Mouse (Mus musculus): Measurements from ENCODE around the gene Ptgir. TPM values are rescaled to one million over a fixed set of nuclear protein-coding genes. Genes with fewer than 3 reads are reported as not detected.
A peak's percentile ranks its signal among the peaks of the same experiment; 100 is the strongest.

Ptgir gene
- polyA plus RNA-seq, 1 experiment from 2014 or later, result 2.8 TPM

DNA sequence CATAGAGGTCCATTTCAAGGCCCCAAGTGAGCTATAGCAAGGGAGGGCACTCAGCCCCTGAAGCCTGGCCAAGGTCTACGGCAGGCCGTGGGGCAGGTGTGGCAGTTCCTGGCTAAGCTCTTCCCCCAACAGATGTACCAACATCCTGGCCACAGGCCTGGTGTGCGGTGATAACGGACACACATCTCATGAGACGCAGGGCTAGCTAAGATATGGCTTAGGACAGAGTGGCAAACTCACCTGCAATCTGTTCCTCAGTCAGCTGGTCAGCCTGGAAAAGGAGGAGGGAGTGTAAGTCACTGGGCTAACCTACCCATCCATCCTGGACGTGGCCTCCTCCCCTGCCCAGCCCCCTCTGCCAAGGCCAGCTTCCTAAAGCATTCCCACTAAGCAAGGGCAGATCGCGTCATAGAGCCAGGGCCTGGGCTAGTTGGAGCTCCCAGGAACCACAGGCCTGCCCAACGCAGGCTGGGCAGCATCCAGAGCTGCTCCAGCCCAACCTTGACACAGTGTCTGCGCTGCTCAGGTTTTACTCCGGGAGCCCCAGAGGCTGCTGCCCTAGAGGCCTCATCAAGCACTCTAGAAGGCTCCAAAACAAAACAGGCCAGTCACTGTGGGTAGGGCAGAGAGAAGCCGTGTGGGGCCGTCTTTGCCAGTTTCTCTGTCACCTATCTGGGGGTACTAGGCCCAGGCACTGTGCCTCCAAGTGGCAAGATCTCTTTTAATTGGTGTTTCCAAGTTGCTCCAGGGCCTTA, 13.3 kb downstream of the Ptgir start:
- Histone ChIP-seq H3K9ac (peak overlapping the region; percentile 34; the same call in 1 of the 2 replicates), H3K36me3 (peaks cover 40% of the 10 kb centered on the region), H3K4me3 (replicated peaks) (0 out of 2 replicates have a peak overlapping the region, but pooled peaks have one; percentile 2), H3K4me2 (replicated peaks) (peak overlapping the region; percentile 30), H3K27me3 (replicated peaks) (no peaks in the 10 kb centered on the region), H3K4me1 (replicated peaks) (peaks cover 36% of the 10 kb centered on the region), H3K9me3 (no peaks in the 10 kb centered on the region), H3K27ac (no peak overlapping the region)
- no peak for ATAC-seq
- 71% methylated on average over 13 of the region's 13 CpGs for WGBS

DNA sequence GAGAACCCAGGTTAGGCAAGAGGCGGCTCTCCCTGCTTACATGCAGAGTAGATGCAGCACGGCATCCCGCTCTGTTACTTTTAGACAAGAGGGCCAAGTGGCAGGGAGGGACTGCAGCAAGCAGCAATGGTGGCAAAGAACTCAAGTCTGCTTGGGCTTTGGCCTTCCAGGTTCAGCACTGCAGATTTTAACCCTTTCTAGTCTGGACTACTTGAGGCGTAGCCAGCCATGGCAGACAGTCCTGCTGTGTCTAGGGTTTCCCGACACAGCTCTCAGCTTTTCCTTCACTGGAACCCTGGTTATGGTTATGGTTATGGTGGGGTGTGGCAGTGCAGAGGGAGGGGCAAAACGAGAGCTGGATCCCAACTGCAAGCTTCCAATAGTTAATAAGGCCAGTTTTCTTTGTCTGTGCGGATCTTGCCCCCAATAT, 13.9 kb downstream of the Ptgir start:
- no peaks in the 10 kb centered on the region for H3K9me3 ChIP-seq
- H3K4me2 ChIP-seq (replicated peaks), result peak overlapping the region; percentile 30
- peaks cover 34% of the 10 kb centered on the region for H3K36me3 ChIP-seq
- 0 out of 2 replicates have a peak overlapping the region, but pooled peaks have one; percentile 2 for H3K4me3 ChIP-seq (replicated peaks)
- H3K27me3 ChIP-seq (replicated peaks), result no peaks in the 10 kb centered on the region
- WGBS, result 68% methylated on average over 7 of the region's 7 CpGs
- peaks cover 36% of the 10 kb centered on the region for H3K4me1 ChIP-seq (replicated peaks)
- ATAC-seq, result no peak
- H3K9ac ChIP-seq, result 0 out of 2 replicates have a peak overlapping the region, but pooled peaks have one; percentile 34
- no peak overlapping the region for H3K27ac ChIP-seq

DNA sequence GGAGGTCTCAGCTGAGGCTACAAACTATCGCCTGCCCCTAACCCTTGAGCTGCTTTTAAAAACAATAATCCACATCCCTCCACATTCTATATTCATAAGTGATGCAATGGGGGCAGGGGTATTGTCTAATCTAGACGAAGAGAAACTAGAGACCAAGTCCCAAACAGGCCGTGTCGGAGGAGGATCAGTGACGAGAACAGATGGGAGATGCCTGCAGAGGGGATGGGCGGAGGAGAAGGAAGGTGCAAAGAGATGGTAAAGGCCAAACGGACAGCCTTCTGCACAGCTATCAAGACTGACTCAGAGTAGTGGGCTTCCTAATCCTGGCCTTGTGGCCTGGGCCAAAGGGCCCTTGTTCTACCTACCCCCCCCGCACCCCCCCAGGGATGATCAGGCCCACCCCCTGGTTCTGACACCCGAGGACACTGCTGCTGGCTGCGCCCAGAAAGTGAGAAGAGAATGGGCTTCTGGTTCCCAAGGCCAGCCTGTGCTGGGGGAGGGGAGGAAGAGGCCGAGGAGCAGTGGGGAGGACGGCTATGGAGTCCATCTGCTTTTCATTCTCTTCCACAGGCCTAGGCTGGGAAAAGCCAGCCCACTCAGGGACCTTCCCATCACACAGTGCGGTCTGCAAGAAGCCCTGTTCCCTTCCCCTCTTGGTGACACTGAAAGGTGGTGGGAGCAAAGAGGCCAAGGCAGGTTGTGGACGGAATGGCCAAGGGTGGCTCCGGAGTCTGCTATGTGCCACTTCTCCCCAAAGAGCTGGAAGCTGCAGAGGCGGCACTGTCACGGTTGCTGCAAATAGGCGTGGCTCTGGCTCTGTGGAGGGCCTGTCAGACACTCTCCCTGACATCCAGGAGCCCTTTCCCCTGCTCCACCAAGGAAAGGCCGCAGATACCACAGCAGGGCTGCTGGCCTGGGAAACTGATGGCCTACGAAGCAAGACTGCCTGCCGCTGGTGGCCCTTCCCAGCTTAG, 14.8 kb downstream of the Ptgir start:
- Histone ChIP-seq H3K9ac (peak overlapping the region; percentile 97), H3K4me3 (replicated peaks) (peak overlapping the region; percentile 94), H3K36me3 (peaks cover 26% of the 10 kb centered on the region), H3K4me2 (replicated peaks) (peak overlapping the region; percentile 69), H3K27me3 (replicated peaks) (no peaks in the 10 kb centered on the region), H3K4me1 (replicated peaks) (peaks cover 36% of the 10 kb centered on the region), H3K27ac (peak overlapping the region; percentile 96), H3K9me3 (no peaks in the 10 kb centered on the region)
- ATAC-seq, result no peak
- WGBS, result 43% methylated on average over 21 of the region's 21 CpGs

DNA sequence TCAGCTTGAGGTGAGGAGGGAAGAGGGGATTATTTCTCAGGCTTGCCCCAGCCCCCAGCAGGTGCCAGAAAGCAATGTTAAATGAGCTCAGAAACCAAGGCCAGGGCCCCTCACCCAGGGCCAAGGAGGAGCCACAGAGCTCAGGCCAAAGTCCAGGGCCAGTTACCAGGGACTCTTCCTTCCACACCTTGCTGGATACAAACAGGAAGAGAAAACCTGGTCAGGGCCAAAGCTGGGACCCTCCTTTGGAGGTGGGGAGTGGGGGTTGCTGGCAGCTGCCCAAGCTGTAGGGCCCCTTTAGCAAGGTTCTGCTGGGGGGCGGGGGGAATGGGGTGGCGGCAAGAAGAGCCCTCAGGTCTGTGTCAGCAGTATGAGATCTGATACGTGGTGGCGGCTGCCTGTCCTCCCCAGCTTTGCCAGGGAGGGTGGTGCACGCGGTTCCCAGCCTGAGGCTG, 15.6 kb downstream of the Ptgir start:
- Histone ChIP-seq H3K4me3 (replicated peaks) (peak overlapping the region; percentile 94), H3K9me3 (no peaks in the 10 kb centered on the region), H3K9ac (peak overlapping the region; percentile 97), H3K36me3 (peaks cover 18% of the 10 kb centered on the region), H3K27me3 (replicated peaks) (no peaks in the 10 kb centered on the region), H3K4me1 (replicated peaks) (peaks cover 36% of the 10 kb centered on the region), H3K4me2 (replicated peaks) (peak overlapping the region; percentile 69), H3K27ac (peak overlapping the region; percentile 96)
- ATAC-seq, result peak; percentile 39
- 31% methylated on average over 6 of the region's 6 CpGs for WGBS

DNA sequence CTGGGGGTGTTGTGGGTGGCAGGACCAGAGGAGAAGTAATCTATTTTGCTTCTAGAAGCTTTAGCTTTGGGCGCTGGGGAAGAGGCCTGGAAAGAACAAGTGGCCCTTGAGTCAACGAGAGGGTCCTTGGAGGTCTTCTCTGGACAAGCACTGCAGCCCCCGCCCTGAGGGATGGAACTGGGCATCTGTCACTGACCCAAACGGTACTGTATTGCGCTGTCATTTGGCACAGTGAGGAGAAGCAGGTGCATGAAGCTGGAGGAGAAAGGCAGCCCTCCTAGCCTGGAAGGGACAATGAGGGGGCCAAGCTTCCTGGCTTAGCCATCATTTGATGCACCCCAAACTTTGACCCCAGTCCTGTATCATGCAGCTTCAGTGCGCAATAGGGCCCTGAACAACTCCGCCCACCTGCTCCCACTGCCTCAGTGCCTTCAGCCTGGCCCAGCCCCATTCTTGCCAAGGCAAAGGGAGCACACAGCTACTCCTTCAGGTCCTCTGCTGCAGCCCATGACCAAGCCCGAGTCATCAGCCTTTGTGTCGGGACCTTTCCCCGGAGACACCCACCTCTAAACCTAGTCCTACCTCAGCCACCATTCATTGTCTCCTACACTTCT, 16.2 kb downstream of the Ptgir start:
- Histone ChIP-seq H3K36me3 (peaks cover 13% of the 10 kb centered on the region), H3K4me1 (replicated peaks) (peaks cover 36% of the 10 kb centered on the region), H3K27me3 (replicated peaks) (no peaks in the 10 kb centered on the region), H3K9ac (peak overlapping the region; percentile 97), H3K4me2 (replicated peaks) (peak overlapping the region; percentile 69), H3K27ac (peak overlapping the region; percentile 96), H3K4me3 (replicated peaks) (peak overlapping the region; percentile 94), H3K9me3 (no peaks in the 10 kb centered on the region)
- ATAC-seq, result peak; percentile 21
- WGBS, result 34% methylated on average over 10 of the region's 10 CpGs

DNA sequence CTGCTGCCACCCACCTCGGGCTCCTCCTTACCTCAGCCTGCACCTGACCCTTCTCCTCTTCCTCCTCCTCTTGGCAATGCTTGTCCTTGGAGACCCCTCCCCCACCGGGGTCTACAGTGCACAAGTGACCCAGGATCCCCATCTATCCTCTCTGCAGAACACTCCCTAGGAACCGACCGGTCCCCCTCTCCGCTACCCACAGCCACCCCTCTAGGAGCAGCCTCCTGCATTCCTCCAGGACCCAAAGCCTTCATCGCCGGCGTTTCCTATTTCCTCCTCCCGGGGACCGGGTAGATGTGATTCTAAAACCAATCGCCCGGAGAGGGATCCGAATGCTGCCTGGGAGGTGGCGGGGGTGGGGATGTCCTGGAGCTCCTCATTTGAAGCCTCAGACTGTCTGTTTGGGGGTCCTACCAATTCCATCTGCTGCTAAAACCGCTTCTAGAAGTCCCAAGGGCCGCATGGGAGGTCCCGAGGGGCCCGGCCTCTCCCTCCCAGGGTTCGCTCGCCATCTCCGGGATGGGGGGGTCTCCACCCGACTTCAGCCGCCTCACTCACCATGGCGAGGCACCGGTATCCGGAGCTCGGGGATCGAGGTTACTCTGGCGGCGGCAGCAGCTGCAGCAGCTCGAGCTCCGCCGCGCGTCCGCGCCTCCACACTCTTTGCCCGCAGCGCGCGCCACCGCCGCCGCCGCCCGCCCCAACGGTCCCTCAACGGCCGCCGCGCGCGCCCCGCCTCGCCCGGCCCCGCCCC, 17.2 kb downstream of the Ptgir start:
- peak overlapping the region; percentile 69 for H3K4me2 ChIP-seq (replicated peaks)

DNA sequence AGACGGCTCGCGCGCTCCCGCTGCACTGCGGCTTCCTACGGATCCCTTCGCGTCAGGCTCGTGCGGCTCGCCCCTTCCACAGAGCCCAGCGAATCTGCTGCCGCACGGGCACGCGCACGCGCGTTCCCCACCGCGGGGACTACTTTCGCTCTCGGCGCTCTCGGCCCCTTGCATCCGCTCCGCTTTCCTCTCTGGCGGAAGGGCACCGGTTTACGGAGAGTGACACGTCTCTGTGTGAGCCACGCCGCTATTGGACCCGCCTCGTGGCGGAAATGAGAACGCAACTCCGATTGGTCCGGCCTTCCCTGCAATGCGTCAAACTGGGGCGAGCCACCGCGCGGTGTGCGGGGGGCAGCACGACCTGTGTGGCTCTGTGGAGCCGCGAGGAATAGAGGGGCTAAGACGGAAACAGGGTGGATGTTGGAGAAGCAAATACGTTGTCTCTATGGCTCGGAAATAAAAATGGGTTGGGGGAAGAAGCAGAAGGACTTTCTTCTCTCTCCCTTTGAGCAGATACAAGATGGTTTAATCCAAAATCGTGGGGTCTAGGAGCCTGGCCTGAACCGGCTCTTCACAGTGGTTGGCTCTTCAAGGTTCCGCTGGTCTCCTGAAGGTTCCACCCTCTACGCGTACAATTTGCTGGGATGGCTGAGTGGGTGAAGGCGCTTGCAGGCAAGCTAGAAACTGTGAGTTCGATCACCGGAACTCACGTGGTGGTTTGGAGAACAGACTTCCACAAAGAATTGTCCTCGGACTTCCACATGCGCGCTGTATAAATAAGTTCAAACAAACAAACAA, 17.9 kb downstream of the Ptgir start, which contains the start of gene Calm3:
Gene Calm3 (minus strand): TSS at position 78 of the 798 bp plus-strand sequence.
- peak within 1 kb of the TSS; percentile 97 for H3K9ac ChIP-seq
- peak; percentile 92 for ATAC-seq
- H3K36me3 ChIP-seq, result no peaks in the 10 kb centered on the region
- peaks cover 35% of the 10 kb centered on the region for H3K4me1 ChIP-seq (replicated peaks)
- H3K4me2 ChIP-seq (replicated peaks), result peak within 1 kb of the TSS; percentile 69
- peak within 1 kb of the TSS; percentile 96 for H3K27ac ChIP-seq
- H3K27me3 ChIP-seq (replicated peaks), result no peaks in the 10 kb centered on the region
- 2% methylated on average over 64 of the region's 64 CpGs for WGBS
- H3K9me3 ChIP-seq, result no peaks in the 10 kb centered on the region
- peak within 1 kb of the TSS; percentile 94 for H3K4me3 ChIP-seq (replicated peaks)

More for the DNA sequence above, 17.2 kb downstream of the Ptgir start:
- H3K9me3 ChIP-seq, result no peaks in the 10 kb centered on the region
- peak overlapping the region; percentile 94 for H3K4me3 ChIP-seq (replicated peaks)
- H3K9ac ChIP-seq, result peak overlapping the region; percentile 97
- H3K4me1 ChIP-seq (replicated peaks), result peaks cover 36% of the 10 kb centered on the region
- under 1% methylated on average over 57 of the region's 57 CpGs for WGBS
- ATAC-seq, result no peak
- H3K27ac ChIP-seq, result peak overlapping the region; percentile 96
- no peaks in the 10 kb centered on the region for H3K27me3 ChIP-seq (replicated peaks)
- H3K36me3 ChIP-seq, result peaks cover 3% of the 10 kb centered on the region

DNA sequence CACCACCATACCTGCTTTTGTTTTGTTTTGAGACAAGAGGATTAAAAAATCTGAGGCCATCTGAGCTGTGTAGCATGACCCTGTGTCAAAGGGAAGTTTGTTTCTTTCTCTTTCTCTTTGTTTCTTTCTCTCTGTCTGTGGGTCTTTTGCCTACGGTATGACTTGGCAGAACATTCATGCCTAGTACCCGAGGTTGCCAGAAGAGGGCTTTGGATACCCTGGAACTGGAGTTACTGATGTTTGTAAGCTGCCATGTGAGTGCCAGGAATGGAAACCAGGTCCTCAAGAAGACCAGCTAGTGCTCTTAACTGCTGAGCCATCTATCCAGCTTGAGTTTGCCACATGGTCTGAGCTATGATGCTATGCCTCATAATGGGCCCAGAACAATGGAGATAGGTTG, 22.1 kb downstream of the Ptgir start:
- H3K4me3 ChIP-seq (replicated peaks), result no peak overlapping the region
- 56% methylated on average over 2 of the region's 2 CpGs for WGBS

DNA sequence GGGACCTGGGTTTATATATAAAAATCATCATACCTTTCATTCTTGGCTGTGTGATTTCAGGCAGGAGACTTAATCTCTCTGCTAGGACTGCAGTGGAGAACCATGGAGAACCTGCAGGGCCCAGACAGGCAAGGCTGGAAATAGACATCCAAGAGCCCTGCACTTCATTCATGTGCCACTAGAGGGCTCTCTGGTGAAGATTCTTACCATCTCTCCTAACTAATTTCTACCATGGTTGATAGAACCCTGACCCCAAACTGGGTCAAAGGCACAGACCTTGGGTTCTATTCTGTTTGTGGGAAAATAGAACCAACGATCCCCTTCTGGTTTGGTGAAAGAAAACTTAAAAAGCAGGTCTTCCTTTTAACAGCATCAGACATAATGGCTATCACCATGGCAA, 24.6 kb downstream of the Ptgir start:
- ATAC-seq, result peak; percentile 15; the same call in 1 of the 2 replicates
- H3K9me3 ChIP-seq, result no peaks in the 10 kb centered on the region
- H3K27me3 ChIP-seq (replicated peaks), result no peaks in the 10 kb centered on the region
- 15% methylated on average over 1 of the region's 1 CpGs for WGBS
- H3K4me2 ChIP-seq (replicated peaks), result no peak overlapping the region
- no peak overlapping the region for H3K4me3 ChIP-seq (replicated peaks)
- no peaks in the 10 kb centered on the region for H3K36me3 ChIP-seq
- no peak overlapping the region for H3K27ac ChIP-seq
- H3K4me1 ChIP-seq (replicated peaks), result no peaks in the 10 kb centered on the region
- no peak overlapping the region for H3K9ac ChIP-seq

More for the DNA sequence above, 22.1 kb downstream of the Ptgir start:
- no peaks in the 10 kb centered on the region for H3K36me3 ChIP-seq
- no peaks in the 10 kb centered on the region for H3K9me3 ChIP-seq
- H3K27me3 ChIP-seq (replicated peaks), result no peaks in the 10 kb centered on the region
- no peak overlapping the region for H3K4me2 ChIP-seq (replicated peaks)
- no peak for ATAC-seq
- H3K4me1 ChIP-seq (replicated peaks), result no peaks in the 10 kb centered on the region
- H3K27ac ChIP-seq, result no peak overlapping the region
- no peak overlapping the region for H3K9ac ChIP-seq

DNA sequence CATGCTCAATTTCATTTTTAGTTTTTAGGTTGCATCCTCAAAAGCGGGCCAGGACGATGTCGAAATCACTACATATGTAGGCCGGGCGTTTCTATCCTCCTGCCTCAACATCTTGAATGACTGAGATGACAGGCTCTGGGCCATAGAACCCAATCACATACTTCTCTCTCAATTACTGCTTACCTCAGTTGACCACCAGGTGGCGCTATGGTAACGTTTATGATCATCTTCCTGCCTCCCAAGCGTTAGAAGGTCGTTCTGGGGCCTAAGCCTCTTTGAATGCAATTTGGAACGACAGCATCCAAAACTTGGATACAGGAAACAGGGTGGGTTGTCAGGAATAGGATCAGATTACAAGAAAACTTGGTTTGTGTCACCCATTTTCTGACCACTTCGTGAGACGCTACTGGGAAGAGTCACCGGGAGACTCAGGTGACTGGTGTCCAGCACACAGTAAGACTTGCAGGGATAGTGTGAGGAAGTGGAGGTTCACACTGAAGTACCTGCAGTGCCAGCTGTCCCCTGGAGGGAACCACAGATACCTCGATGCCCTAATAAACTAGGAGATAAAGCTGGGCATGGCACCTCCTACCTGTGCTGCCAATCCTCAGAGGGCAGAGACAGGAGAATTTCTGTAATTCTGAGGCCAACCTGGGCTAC, 25.8 kb downstream of the Ptgir start:
- Histone ChIP-seq H3K4me1 (replicated peaks) (no peaks in the 10 kb centered on the region), H3K9me3 (no peaks in the 10 kb centered on the region), H3K9ac (no peak overlapping the region), H3K27ac (no peak overlapping the region), H3K36me3 (no peaks in the 10 kb centered on the region), H3K4me3 (replicated peaks) (no peak overlapping the region), H3K4me2 (replicated peaks) (no peak overlapping the region), H3K27me3 (replicated peaks) (no peaks in the 10 kb centered on the region)
- 18% methylated on average over 14 of the region's 14 CpGs for WGBS
- peak; percentile 63 for ATAC-seq

All from intestine, embryonic 15.5 days (tissue).